Mouse (Mus musculus): ENCODE measurements around the gene Pip5k1c. TPM values are rescaled to one million over a fixed set of nuclear protein-coding genes. Genes with fewer than 3 reads are reported as not detected.

Pip5k1c gene
- polyA plus RNA-seq, 1 experiment: 288 TPM

DNA sequence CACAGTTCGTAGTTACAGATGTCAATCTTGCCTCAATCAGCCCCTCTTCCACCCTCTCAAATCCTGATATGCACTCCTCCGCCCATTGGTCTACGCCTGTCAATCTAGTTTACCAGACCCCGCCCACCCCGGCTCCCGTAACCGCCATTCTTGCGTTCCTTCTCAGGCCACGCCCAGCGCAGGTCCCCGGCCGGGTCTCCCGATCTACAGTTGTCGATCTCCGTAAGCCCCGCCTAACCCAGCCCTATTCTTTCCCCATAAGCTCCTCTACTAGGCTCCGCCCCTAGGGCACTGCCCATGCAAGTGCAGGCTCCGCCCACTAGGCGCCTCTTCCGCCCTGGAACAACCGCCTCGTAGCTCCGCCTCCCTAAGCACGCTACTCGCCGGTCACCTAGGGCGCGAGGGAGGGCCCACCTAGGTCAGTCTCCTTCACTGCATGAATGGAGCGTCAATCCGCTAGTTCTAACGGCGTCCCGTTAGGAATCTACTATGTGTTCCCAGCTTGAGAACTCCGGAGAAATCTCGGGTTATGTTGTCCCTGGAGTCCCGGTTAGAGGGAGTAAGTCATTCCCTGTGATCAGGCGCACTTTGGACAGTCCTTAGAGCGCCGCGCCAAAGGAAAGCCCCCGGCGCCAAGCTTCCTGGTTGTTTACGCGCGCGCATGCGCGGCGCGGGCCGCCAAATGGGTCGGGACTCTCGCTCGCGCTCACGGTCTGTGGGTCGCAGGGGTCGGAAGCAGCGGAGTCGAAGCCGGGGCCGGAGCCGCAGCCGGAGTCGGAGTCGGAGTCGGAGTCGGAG lies 28.0 kb downstream of the Pip5k1c start, which contains the start of gene Cactin:
Cactin (plus strand) TSS at position 554 of the 798 bp plus-strand sequence.
- Histone ChIP-seq H3K4me3 (replicated peaks; ENCODE audit: insufficient read depth, low read depth, low read length) (peak within 1 kb of the TSS; percentile 65), H3K4me1 (ENCODE audit: control insufficient read depth, insufficient read depth, low read length) (peaks cover 17% of the 10 kb centered on the region; the same call in 1 of the 2 replicates), H3K27ac (ENCODE audit: insufficient read depth, low read length) (peak within 1 kb of the TSS; percentile 95), H3K27me3 (ENCODE audit: control insufficient read depth, insufficient read depth, low read length) (no peaks in the 10 kb centered on the region)
- under 1% methylated on average over 68 of the region's 68 CpGs for WGBS
- TF ChIP-seq POLR2A (IDR thresholded peaks at IDR 0.05; ENCODE audit: borderline replicate concordance, insufficient read depth, low read length) (peak; percentile 90), CTCF (IDR thresholded peaks at IDR 0.05; ENCODE audit: borderline replicate concordance, insufficient read depth, low read depth, low read length) (no peak)
- DNase-seq: peak; percentile 98 to 100

DNA sequence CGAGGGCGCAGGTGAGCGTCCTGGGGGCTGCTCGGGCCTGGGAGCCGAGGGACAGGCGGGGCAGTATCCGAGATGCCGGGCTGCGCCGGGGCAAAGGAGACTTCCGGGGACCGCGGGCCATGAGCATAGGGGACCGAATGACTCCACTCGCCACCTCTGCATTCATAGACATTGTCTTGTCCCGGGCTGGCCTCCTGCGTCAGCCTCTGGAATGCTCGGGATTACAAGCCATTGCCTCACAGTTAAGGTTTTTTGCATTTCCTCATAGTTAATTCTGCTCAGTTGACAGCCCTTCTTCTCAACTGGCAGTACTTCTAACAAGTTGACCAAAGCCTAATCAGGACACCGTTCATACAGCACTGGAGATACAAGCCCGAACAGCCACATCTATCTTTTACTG lies 28.7 kb downstream of the Pip5k1c start:
- Histone ChIP-seq H3K27ac (ENCODE audit: insufficient read depth, low read length) (peak overlapping the region; percentile 52; the same call in 1 of the 2 replicates), H3K27me3 (ENCODE audit: control insufficient read depth, insufficient read depth, low read length) (no peaks in the 10 kb centered on the region), H3K4me3 (replicated peaks; ENCODE audit: insufficient read depth, low read depth, low read length) (peak overlapping the region; percentile 65), H3K4me1 (ENCODE audit: control insufficient read depth, insufficient read depth, low read length) (peaks cover 13% of the 10 kb centered on the region; the same call in 1 of the 2 replicates)
- DNase-seq: no peak
- TF ChIP-seq CTCF (IDR thresholded peaks at IDR 0.05; ENCODE audit: borderline replicate concordance, insufficient read depth, low read depth, low read length) (no peak), POLR2A (IDR thresholded peaks at IDR 0.05; ENCODE audit: borderline replicate concordance, insufficient read depth, low read length) (no peak)
- 2% methylated on average over 20 of the region's 20 CpGs for WGBS

DNA sequence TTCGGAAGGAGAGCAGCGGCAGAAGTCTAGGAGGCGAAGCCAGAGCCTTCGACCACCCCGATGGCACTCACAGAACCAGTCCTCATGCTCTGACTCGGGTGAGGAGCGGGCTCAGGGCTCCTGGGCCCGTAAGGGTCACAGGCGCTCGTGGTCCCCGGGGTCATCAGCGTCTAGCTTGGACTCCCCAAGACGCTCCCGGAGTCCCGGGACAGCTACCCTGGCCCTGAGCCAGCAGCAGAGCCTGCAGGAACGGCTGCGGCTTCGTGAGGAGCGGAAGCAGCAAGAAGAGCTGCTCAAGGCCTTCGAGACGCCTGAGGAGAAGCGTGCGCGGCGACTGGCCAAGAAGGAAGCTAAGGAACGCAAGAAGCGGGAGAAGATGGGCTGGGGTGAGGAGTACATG lies 29.7 kb downstream of the Pip5k1c start:
- 82% methylated on average over 27 of the region's 27 CpGs for WGBS
- H3K27me3 ChIP-seq (ENCODE audit: control insufficient read depth, insufficient read depth, low read length): no peaks in the 10 kb centered on the region
- no peak overlapping the region for H3K4me3 ChIP-seq (replicated peaks; ENCODE audit: insufficient read depth, low read depth, low read length)
- peaks cover 13% of the 10 kb centered on the region; the same call in 1 of the 2 replicates for H3K4me1 ChIP-seq (ENCODE audit: control insufficient read depth, insufficient read depth, low read length)
- DNase-seq: peak in 1 of 2 experiments; percentile 41
- no peak overlapping the region for H3K27ac ChIP-seq (ENCODE audit: insufficient read depth, low read length)
- no peak for TF ChIP-seq POLR2A (IDR thresholded peaks at IDR 0.05; ENCODE audit: borderline replicate concordance, insufficient read depth, low read length)
- TF ChIP-seq CTCF (IDR thresholded peaks at IDR 0.05; ENCODE audit: borderline replicate concordance, insufficient read depth, low read depth, low read length): no peak

DNA sequence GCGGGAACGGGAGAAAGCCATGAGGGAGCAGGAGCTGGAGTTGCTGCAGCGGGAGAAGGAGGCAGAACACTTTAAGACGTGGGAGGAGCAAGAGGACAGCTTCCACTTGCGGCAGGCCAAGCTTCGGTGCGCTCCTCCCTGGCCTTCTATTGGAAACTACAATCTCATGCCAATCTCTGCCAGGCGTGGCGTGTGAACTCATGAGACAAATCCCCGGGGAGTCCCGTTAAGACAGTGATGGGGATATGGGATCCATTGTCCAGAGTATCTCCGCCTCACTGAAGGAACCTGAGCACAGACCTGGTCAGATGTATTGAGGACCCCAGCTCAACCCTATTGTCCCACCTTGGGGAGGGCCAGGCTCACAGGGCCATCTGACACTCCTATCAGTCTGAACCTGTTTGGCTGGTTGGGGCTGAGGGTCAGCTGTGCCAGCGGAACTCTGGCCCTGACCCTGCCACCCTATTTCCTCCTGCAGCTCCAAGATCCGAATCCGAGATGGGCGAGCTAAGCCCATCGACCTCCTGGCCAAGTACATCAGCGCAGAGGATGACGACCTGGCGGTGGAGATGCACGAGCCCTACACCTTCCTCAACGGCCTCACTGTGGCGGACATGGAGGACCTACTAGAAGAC lies 30.5 kb downstream of the Pip5k1c start:
- DNase-seq: no peak
- TF ChIP-seq POLR2A (IDR thresholded peaks at IDR 0.05; ENCODE audit: borderline replicate concordance, insufficient read depth, low read length): no peak
- TF ChIP-seq CTCF (IDR thresholded peaks at IDR 0.05; ENCODE audit: borderline replicate concordance, insufficient read depth, low read depth, low read length): no peak
- Histone ChIP-seq H3K27me3 (ENCODE audit: control insufficient read depth, insufficient read depth, low read length) (no peaks in the 10 kb centered on the region), H3K27ac (ENCODE audit: insufficient read depth, low read length) (no peak overlapping the region), H3K4me1 (ENCODE audit: control insufficient read depth, insufficient read depth, low read length) (peaks cover 12% of the 10 kb centered on the region; the same call in 1 of the 2 replicates), H3K4me3 (replicated peaks; ENCODE audit: insufficient read depth, low read depth, low read length) (no peak overlapping the region)
- WGBS: 86% methylated on average over 23 of the region's 23 CpGs

DNA sequence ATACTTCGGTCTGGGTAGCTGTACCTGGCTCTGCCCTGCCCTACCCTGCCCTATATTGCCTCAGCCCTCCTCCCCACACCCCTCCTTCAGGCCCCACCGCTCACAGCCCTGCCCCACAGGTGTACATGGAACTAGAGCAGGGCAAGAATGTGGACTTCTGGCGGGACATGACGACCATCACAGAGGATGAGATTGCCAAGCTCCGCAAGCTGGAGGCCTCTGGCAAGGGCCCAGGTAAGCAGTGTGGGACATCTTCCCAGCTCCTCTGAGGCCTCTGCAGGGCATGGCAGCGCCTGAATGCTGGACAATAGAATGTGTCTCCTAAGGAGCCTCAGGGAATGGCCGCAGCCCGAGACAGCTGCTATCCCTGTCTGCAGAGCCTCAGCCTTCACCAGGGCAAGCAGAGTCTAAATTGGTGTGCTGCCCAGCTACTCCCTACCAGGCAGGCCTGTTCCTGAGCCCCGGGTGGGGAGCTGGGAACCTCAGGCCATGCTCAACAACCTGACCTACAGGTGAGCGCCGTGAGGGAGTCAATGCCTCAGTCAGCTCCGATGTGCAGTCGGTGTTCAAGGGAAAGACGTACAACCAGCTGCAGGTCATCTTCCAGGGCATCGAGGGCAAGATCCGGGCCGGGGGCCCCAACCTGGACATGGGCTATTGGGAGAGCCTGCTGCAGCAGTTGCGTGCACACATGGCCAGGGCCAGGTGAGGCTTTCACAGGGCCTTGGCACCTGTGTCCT lies 31.2 kb downstream of the Pip5k1c start:
- WGBS: 77% methylated on average over 18 of the region's 18 CpGs
- DNase-seq: no peak

DNA sequence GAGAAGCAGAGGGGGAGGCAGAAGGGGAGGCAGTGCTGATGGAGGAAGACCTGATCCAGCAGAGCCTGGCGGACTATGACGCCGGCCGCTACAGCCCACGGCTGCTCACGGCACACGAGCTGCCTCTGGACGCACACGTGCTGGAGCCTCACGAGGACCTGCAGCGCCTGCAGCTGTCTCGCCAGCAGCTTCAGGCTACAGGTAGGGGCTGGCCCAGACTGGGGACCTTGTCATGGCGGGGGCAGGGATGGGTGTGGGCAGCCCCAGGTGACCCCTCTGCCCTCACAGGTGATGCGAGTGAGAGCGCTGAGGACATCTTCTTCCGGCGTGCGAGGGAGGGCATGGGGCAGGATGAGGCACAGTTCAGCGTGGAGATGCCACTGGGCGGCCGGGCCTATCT lies 32.4 kb downstream of the Pip5k1c start:
- 90% methylated on average over 21 of the region's 21 CpGs for WGBS
- Histone ChIP-seq H3K4me3 (replicated peaks; ENCODE audit: insufficient read depth, low read depth, low read length) (no peak overlapping the region), H3K4me1 (ENCODE audit: control insufficient read depth, insufficient read depth, low read length) (no peaks in the 10 kb centered on the region), H3K27me3 (ENCODE audit: control insufficient read depth, insufficient read depth, low read length) (no peaks in the 10 kb centered on the region), H3K27ac (ENCODE audit: insufficient read depth, low read length) (no peak overlapping the region)
- no peak for TF ChIP-seq POLR2A (IDR thresholded peaks at IDR 0.05; ENCODE audit: borderline replicate concordance, insufficient read depth, low read length)
- no peak for TF ChIP-seq CTCF (IDR thresholded peaks at IDR 0.05; ENCODE audit: borderline replicate concordance, insufficient read depth, low read depth, low read length)
- DNase-seq: no peak

More for the DNA sequence above, 31.2 kb downstream of the Pip5k1c start:
- Histone ChIP-seq H3K4me3 (replicated peaks; ENCODE audit: insufficient read depth, low read depth, low read length) (no peak overlapping the region), H3K4me1 (ENCODE audit: control insufficient read depth, insufficient read depth, low read length) (peaks cover 9% of the 10 kb centered on the region; the same call in 1 of the 2 replicates), H3K27me3 (ENCODE audit: control insufficient read depth, insufficient read depth, low read length) (no peaks in the 10 kb centered on the region), H3K27ac (ENCODE audit: insufficient read depth, low read length) (no peak overlapping the region)
- TF ChIP-seq CTCF (IDR thresholded peaks at IDR 0.05; ENCODE audit: borderline replicate concordance, insufficient read depth, low read depth, low read length) (no peak), POLR2A (IDR thresholded peaks at IDR 0.05; ENCODE audit: borderline replicate concordance, insufficient read depth, low read length) (no peak)

DNA sequence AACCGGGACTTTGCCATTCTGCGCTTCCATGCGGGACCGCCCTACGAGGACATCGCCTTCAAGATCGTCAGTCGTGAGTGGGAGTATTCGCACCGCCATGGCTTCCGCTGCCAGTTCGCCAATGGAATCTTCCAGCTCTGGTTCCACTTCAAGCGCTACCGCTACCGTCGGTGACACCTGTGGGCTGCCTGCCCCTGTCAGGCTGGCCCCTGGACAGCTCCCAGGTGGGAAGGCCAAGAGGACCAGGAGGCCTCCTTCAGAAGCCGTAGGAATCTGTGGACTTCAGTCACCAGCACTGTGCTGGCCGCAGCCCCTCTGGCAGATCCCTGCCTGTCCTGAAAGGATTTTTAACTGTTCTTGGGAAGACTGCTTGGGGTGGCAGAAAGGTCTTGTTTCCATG lies 33.0 kb downstream of the Pip5k1c start:
- WGBS: 90% methylated on average over 18 of the region's 18 CpGs
- Histone ChIP-seq H3K27me3 (ENCODE audit: control insufficient read depth, insufficient read depth, low read length) (no peaks in the 10 kb centered on the region), H3K27ac (ENCODE audit: insufficient read depth, low read length) (no peak overlapping the region), H3K4me3 (replicated peaks; ENCODE audit: insufficient read depth, low read depth, low read length) (no peak overlapping the region), H3K4me1 (ENCODE audit: control insufficient read depth, insufficient read depth, low read length) (no peaks in the 10 kb centered on the region)
- DNase-seq: no peak
- TF ChIP-seq POLR2A (IDR thresholded peaks at IDR 0.05; ENCODE audit: borderline replicate concordance, insufficient read depth, low read length): no peak
- TF ChIP-seq CTCF (IDR thresholded peaks at IDR 0.05; ENCODE audit: borderline replicate concordance, insufficient read depth, low read depth, low read length): no peak

All from cerebellum, adult 2 months (tissue).